Mouse (Mus musculus) urinary bladder, adult 18-20 months (tissue): ENCODE measurements around the gene Gm12569.
A peak's percentile ranks its signal among the peaks of the same experiment; 100 is the strongest.

ENCODE experiments used
- DNase-seq, 2 experiments: peaks; one replicate each; pipeline ENCODE4 v3.0.0; 2022; ENCODE audit warnings: low spot score in 2 of 2, mixed read lengths in 2 of 2

Gene Gm12569

DNA sequence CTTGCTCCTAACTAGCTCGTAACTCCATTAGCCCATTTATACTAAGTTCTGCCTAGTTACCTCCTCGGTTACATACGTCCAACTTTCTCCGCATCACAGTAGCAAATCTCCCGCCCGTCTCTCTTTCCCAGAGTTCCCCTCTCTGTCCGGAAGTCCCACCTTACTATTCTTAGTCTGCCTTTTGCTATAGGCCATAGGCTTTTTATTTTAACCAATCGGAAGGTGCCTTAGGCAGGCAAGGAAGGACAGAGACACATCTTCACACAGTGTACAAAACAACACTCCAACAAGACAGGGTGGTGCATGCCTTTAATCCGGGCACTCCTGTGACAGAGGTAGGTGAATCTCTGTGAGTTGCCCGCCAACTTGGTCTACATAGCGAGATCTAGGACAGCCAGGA lies at the start of gene Gm12569:
Gene Gm12569 (plus strand): TSS at position 166 of the 400 bp plus-strand sequence.
- no peak for DNase-seq

- no peak for DNase-seq
Measured at GRCm38 (mm10) chr11:51202726-51203125, 17.5 kb upstream of the Gm12569 start.

DNA sequence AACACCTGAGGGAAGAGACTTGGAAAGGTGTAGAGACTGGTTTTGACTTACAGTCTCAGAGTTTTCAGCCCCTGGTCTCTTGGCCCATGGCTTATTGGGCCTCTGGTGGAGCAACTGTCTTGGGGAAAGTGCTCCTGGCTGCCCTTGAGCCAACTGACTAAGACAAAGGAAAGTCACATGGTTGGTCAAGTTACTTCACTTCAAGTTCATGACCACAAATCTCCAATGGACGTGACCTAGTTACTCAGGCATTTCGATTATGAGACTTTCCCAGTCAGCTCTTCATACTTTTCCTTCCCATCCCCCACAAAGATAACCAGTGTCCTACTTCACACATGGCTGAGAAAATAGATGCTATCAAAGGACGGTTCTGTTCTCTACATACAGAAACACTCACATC lies 12.5 kb upstream of the Gm12569 start:
- no peak for DNase-seq

- no peak for DNase-seq
Measured at GRCm38 (mm10) chr11:51211426-51211825, 8.8 kb upstream of the Gm12569 start.

DNA sequence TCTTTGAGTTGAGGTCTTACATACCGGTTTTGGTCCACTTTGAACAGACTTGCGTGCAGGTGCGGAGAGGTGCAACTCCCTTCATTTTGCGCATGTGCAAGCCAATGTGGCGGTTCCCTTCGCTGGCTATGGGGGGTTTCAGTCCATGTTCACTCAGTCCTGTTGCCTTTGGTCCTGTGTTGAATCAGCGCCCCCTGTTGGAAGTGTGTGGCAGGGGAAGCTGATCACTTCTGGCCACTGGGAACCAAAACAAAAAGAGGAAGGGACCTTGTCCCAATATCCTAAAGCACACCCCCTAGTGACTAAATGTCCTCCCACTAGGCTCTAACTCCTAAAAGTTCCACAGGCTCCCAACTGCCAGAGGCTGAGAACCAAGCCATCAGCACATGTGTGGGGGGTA lies 6.3 kb upstream of the Gm12569 start:
- no peak for DNase-seq

DNA sequence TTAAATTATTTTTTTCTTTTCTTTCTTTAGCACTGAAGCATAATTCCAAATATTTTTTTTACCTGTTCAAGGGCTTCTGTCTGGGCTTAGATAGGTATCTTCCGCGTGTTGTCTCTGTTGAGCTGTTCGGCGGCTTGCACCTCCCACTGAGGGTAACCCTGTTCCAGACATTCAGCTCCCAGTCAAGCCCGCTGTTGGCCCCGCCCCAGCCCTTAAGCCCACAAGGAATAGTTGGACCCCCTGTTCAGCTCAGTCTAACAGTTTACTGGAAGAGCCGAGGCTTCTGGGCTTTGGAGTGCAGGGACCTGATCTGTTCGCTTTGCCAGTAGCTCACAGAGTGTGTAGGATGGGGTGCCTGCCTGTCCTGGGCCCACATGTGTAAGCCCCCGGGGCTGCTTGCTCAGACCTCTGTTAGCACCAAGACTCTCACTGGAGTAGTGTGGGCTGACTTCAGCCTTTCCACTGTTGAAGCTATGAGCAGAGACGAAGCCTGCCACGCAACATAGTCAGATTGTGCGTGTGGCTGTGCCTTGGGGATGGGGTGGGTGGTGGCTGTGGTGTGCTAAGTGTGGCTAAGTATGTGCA lies 785 bp upstream of the Gm12569 start:
- DNase-seq = no peak

DNA sequence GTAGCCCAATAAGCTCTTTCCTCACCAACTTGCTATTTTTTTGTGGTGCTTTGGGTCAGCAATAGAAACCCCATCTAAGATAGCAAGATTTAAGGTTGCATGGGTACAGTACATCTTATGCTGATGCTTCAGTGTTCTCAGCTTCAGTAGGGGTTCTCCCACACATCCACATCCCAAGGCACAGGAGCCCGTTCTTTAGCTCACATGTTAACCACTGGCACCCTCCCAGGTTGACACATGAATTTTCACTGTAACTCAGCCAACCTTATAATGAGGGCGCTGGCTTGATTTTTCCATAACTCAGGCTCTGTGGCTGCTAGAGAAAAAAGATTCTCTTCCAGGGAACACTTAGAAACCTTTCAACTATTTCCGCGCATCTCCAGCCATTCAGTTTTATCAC lies 6.8 kb downstream of the Gm12569 start:
- DNase-seq = no peak

DNA sequence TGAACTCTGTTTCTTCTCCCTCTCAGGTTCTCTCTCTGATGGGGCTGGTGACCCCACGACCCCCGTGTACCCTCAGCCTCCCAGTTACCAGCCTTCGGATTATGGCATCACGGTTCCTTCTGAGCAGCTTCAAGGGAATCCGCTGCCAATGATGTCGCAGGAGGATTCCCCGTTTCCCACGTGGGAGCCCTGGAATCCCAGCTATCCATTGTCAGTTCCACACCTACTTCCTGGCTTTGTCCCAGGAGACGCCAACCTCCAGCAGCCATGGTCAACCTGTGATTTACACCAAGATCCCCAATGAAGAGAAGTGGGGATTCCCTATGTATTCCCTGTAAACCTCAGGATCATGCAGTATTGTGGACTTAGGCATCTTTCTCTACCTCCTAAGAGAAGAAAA lies 14.4 kb downstream of the Gm12569 start:
- no peak for DNase-seq

GRCm38 (mm10) chr11:51242897-51243296 lies 22.6 kb downstream of the Gm12569 start:
- no peak for DNase-seq

- DNase-seq = no peak
Measured at GRCm38 (mm10) chr11:51257006-51257405, 36.7 kb downstream of the Gm12569 start.

GRCm38 (mm10) chr11:51261680-51262219 lies 41.5 kb downstream of the Gm12569 start, which contains the start of gene Clk4:
Gene Clk4, plus strand, starts transcription at chr11:51261730.
- no peak for DNase-seq

- peak; percentile 98 to 99 for DNase-seq
Measured at GRCm38 (mm10) chr11:51262342-51263285, 42.3 kb downstream of the Gm12569 start, which contains the start of gene BC049762. Gene BC049762, minus strand, starts transcription at chr11:51263046.

GRCm38 (mm10) chr11:51263286-51263831 lies 43.1 kb downstream of the Gm12569 start:
- peak in 1 of 2 experiments; percentile 31 for DNase-seq

- peak in 1 of 2 experiments; percentile 24 for DNase-seq
Measured at GRCm38 (mm10) chr11:51264352-51264751, 44.1 kb downstream of the Gm12569 start.

- no peak for DNase-seq
Measured at GRCm38 (mm10) chr11:51265326-51265725, 45.1 kb downstream of the Gm12569 start.

DNA sequence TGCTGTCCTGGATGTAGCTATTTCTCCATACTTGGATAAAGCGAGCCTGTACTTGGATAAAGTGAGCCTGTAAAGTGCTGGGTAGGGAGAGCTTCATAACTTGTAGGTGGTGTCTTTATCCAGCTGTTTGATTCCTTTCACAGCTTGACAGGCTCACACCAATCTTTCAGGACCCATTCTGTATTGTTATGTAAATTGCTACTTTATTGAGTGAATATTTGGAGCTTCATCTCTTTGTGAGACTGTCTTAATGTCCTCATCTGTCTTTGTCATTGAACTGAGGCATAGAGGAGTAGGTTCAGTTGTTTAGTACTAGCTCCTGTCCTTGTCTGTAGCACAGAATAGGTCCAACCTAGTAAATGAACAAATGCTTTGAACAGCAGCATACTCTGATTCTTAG lies 54.1 kb downstream of the Gm12569 start:
- DNase-seq = no peak
